In genomic region chr16:95601219-95601580, GRCm38 (mm10) we compare ENCODE assay signal across 22 mouse cellular contexts. TPM values are rescaled to one million over a fixed set of nuclear protein-coding genes. Genes with fewer than 3 reads are reported as not detected.
A peak's percentile ranks its signal among the peaks of the same experiment; 100 is the strongest.
DNase-seq lines count a peak whose midpoint lies in the region; ATAC-seq and TF ChIP-seq lines count a peak whose summit lies in the region.
"Had no signal": no experiment of that assay in that cellular context is flagged by ENCODE, and none has a peak within 500 bp of the region (broad histone marks: within the 10 kb centered on the region; RNA-seq: fewer than 3 reads in every experiment).

No protein-coding gene starts in this region.

- peak overlapping the region; percentile 31; the same call in 1 of the 2 replicates for H3K27ac ChIP-seq in limb, embryonic 12.5 days
- H3K27ac ChIP-seq in limb, embryonic 10.5 days, result no peak overlapping the region
- peak overlapping the region; percentile 52 for H3K27ac ChIP-seq in hindbrain, embryonic 13.5 days
- H3K27ac ChIP-seq in neural tube, embryonic 13.5 days (replicated peaks), result peak overlapping the region; percentile 35
- H3K27ac ChIP-seq in liver, postnatal 0 days (ENCODE audit: low read depth), result no peak overlapping the region
- H3K27ac ChIP-seq in heart, embryonic 12.5 days (ENCODE audit: poor library complexity, severe bottlenecking), result no peak overlapping the region
- H3K27ac ChIP-seq: heart, adult 2 months; layer of hippocampus, adult 2 months had no signal

- H3K36me3 ChIP-seq in limb, embryonic 12.5 days, result no peaks in the 10 kb centered on the region
- no peaks in the 10 kb centered on the region for H3K36me3 ChIP-seq in limb, embryonic 10.5 days
- H3K36me3 ChIP-seq in hindbrain, embryonic 13.5 days, result no peaks in the 10 kb centered on the region
- H3K36me3 ChIP-seq in neural tube, embryonic 13.5 days, result no peaks in the 10 kb centered on the region
- no peaks in the 10 kb centered on the region for H3K36me3 ChIP-seq in liver, postnatal 0 days (replicated peaks; ENCODE audit: insufficient read depth, low read length)
- H3K36me3 ChIP-seq in heart, embryonic 12.5 days, result no peaks in the 10 kb centered on the region
- H3K36me3 ChIP-seq: embryonic facial prominence, embryonic 15.5 days had no signal

- H3K9ac ChIP-seq in limb, embryonic 12.5 days (replicated peaks), result no peak overlapping the region
- H3K9ac ChIP-seq in hindbrain, embryonic 13.5 days, result no peak overlapping the region
- no peak overlapping the region for H3K9ac ChIP-seq in neural tube, embryonic 13.5 days
- no peak overlapping the region for H3K9ac ChIP-seq in liver, postnatal 0 days (replicated peaks)
- no peak overlapping the region for H3K9ac ChIP-seq in heart, embryonic 12.5 days
- H3K9ac ChIP-seq: embryonic facial prominence, embryonic 15.5 days had no signal

- H3K4me1 ChIP-seq in limb, embryonic 12.5 days (replicated peaks), result peaks cover 36% of the 10 kb centered on the region
- peaks cover 32% of the 10 kb centered on the region for H3K4me1 ChIP-seq in limb, embryonic 10.5 days
- peaks cover 31% of the 10 kb centered on the region for H3K4me1 ChIP-seq in hindbrain, embryonic 13.5 days (replicated peaks)
- H3K4me1 ChIP-seq in neural tube, embryonic 13.5 days (replicated peaks), result peaks cover 26% of the 10 kb centered on the region
- H3K4me1 ChIP-seq in liver, postnatal 0 days (ENCODE audit: insufficient read depth), result no peaks in the 10 kb centered on the region
- H3K4me1 ChIP-seq in heart, embryonic 12.5 days (replicated peaks), result no peaks in the 10 kb centered on the region

- no peak for TF ChIP-seq CTCF in liver, postnatal 0 days (IDR thresholded peaks at IDR 0.05; ENCODE audit: low read depth)

- ATAC-seq in limb, embryonic 12.5 days (ENCODE audit: insufficient number of reproducible peaks, insufficient read depth, low FRiP score, low TSS enrichment, low read depth), result no peak
- ATAC-seq in hindbrain, embryonic 13.5 days (ENCODE audit: low FRiP score), result no peak; the same call in 1 of the 2 replicates
- ATAC-seq in neural tube, embryonic 13.5 days (ENCODE audit: low read depth), result no peak; the same call in 1 of the 2 replicates
- no peak for ATAC-seq in liver, postnatal 0 days
- ATAC-seq in heart, embryonic 12.5 days (ENCODE audit: insufficient number of reproducible peaks, low FRiP score), result no peak
- ATAC-seq: intestine, postnatal 0 days had no signal

- H3K9me3 ChIP-seq in limb, embryonic 12.5 days, result no peaks in the 10 kb centered on the region
- no peaks in the 10 kb centered on the region for H3K9me3 ChIP-seq in limb, embryonic 10.5 days (replicated peaks)
- no peaks in the 10 kb centered on the region for H3K9me3 ChIP-seq in hindbrain, embryonic 13.5 days
- no peaks in the 10 kb centered on the region for H3K9me3 ChIP-seq in neural tube, embryonic 13.5 days
- no peaks in the 10 kb centered on the region for H3K9me3 ChIP-seq in liver, postnatal 0 days (ENCODE audit: low read length)
- no peaks in the 10 kb centered on the region for H3K9me3 ChIP-seq in heart, embryonic 12.5 days (replicated peaks)
- H3K9me3 ChIP-seq: embryonic facial prominence, embryonic 15.5 days had no signal

- DNase-seq in limb, embryonic 10.5 days (ENCODE audit: low spot score), result no peak
- peak; percentile 35 for DNase-seq in Muller cell, postnatal 12 days (ENCODE audit: inconsistent ontology term)
- DNase-seq in liver, postnatal 0 days, result no peak
- no peak for DNase-seq in gastrocnemius, postnatal 25 days
- DNase-seq: adrenal gland, postnatal 36 days; cerebellum, adult 11-12 months; cerebellum, postnatal 36 days; gastrocnemius, postnatal 14 days; heart, adult 2 months; kidney, postnatal 14 days; layer of hippocampus, postnatal 36 days; lung, adult 2 months; lung, postnatal 36 days; right cerebral cortex, postnatal 25 days had no signal

- no peak overlapping the region for H3K4me3 ChIP-seq in limb, embryonic 12.5 days (replicated peaks)
- H3K4me3 ChIP-seq in limb, embryonic 10.5 days, result no peak overlapping the region
- H3K4me3 ChIP-seq in hindbrain, embryonic 13.5 days, result peak overlapping the region; percentile 27
- H3K4me3 ChIP-seq in neural tube, embryonic 13.5 days, result peak overlapping the region; percentile 24
- H3K4me3 ChIP-seq in liver, postnatal 0 days (ENCODE audit: low read depth, low read length), result no peak overlapping the region
- H3K4me3 ChIP-seq in heart, embryonic 12.5 days, result no peak overlapping the region
- H3K4me3 ChIP-seq: embryonic facial prominence, embryonic 15.5 days; heart, adult 2 months; layer of hippocampus, adult 2 months had no signal

- TF ChIP-seq EP300 in liver, postnatal 0 days (IDR thresholded peaks at IDR 0.05; ENCODE audit: low read depth), result no peak

- WGBS in limb, embryonic 12.5 days, result 90% methylated on average over 4 of the region's 4 CpGs
- WGBS in limb, embryonic 10.5 days, result 88% methylated on average over 4 of the region's 4 CpGs
- WGBS in hindbrain, embryonic 13.5 days, result 63% methylated on average over 4 of the region's 4 CpGs
- WGBS in neural tube, embryonic 13.5 days, result 56% methylated on average over 4 of the region's 4 CpGs
- 78% methylated on average over 4 of the region's 4 CpGs for WGBS in liver, postnatal 0 days (ENCODE audit: insufficient replicate concordance)
- 92% methylated on average over 4 of the region's 4 CpGs for WGBS in heart, embryonic 12.5 days

- H3K27me3 ChIP-seq in limb, embryonic 12.5 days, result no peaks in the 10 kb centered on the region
- no peaks in the 10 kb centered on the region for H3K27me3 ChIP-seq in limb, embryonic 10.5 days (ENCODE audit: low read depth, poor library complexity, severe bottlenecking)
- H3K27me3 ChIP-seq in hindbrain, embryonic 13.5 days, result no peaks in the 10 kb centered on the region
- no peaks in the 10 kb centered on the region for H3K27me3 ChIP-seq in neural tube, embryonic 13.5 days
- no peaks in the 10 kb centered on the region for H3K27me3 ChIP-seq in liver, postnatal 0 days (ENCODE audit: insufficient read depth, low read length)
- H3K27me3 ChIP-seq in heart, embryonic 12.5 days (replicated peaks), result no peaks in the 10 kb centered on the region

- no peak overlapping the region for H3K4me2 ChIP-seq in limb, embryonic 12.5 days
- peak overlapping the region; percentile 37 for H3K4me2 ChIP-seq in hindbrain, embryonic 13.5 days
- H3K4me2 ChIP-seq in neural tube, embryonic 13.5 days, result peak overlapping the region; percentile 44
- no peak overlapping the region for H3K4me2 ChIP-seq in liver, postnatal 0 days (ENCODE audit: low read depth, low read length)
- no peak overlapping the region for H3K4me2 ChIP-seq in heart, embryonic 12.5 days
- H3K4me2 ChIP-seq: embryonic facial prominence, embryonic 15.5 days; liver, embryonic 11.5 days had no signal

RNA-seq across cellular contexts. Expression of gene Erg, which starts 14.8 kb away (rescaled TPM):
- 17.3 and 20.2 TPM in 2 replicates for polyA plus RNA-seq in limb, embryonic 12.5 days (2016; fragmentation: Nextera tagmentation; extraction: Ambion mirVana)
- 6.1 and 6.8 TPM in 2 replicates for polyA plus RNA-seq in limb, embryonic 10.5 days (2016; fragmentation: Nextera tagmentation; extraction: Ambion mirVana)
- polyA plus RNA-seq in hindbrain, embryonic 13.5 days (2015; fragmentation: Nextera tagmentation; extraction: Ambion mirVana), result 2.1 and 3.0 TPM in 2 replicates
- 3.3 and 3.7 TPM in 2 replicates for polyA plus RNA-seq in neural tube, embryonic 13.5 days (2015; fragmentation: Nextera tagmentation; extraction: Ambion mirVana)
- 2.0 and 2.2 TPM in 2 replicates for polyA plus RNA-seq in liver, postnatal 0 days (2015; fragmentation: Nextera tagmentation; extraction: Ambion mirVana)
- 4.5 and 5.4 TPM in 2 replicates for polyA plus RNA-seq in heart, embryonic 12.5 days (2016; fragmentation: Nextera tagmentation; extraction: Ambion mirVana)
- total RNA-seq in gastrocnemius, postnatal 25 days (2021), result 10 to 100 TPM in 1 of 2 experiments, 1 to 10 TPM in 1; 9.8 to 12.3 TPM

Comparison
In these comparisons a context has a peak if more than half of its experiments do, and no peak if none do; other contexts are left out.
1. H3K27ac ChIP-seq: peak in limb, embryonic 12.5 days (single experiment), hindbrain, embryonic 13.5 days (single experiment) and neural tube, embryonic 13.5 days (single experiment); none in limb, embryonic 10.5 days (single experiment), liver, postnatal 0 days (single experiment) and heart, embryonic 12.5 days (single experiment).
2. H3K4me2 ChIP-seq: peak in hindbrain, embryonic 13.5 days (single experiment) and neural tube, embryonic 13.5 days (single experiment); none in limb, embryonic 12.5 days (single experiment), liver, postnatal 0 days (single experiment) and heart, embryonic 12.5 days (single experiment).
3. H3K4me3 ChIP-seq: peak in hindbrain, embryonic 13.5 days (single experiment) and neural tube, embryonic 13.5 days (single experiment); none in limb, embryonic 12.5 days (single experiment), limb, embryonic 10.5 days (single experiment), liver, postnatal 0 days (single experiment) and heart, embryonic 12.5 days (single experiment).